Mouse (Mus musculus): Measurements from ENCODE around the gene Cdc37l1.

Gene Cdc37l1

GRCm38 (mm10) chr19:29046961-29047333 lies 56.8 kb downstream of the Cdc37l1 start:
- DNase-seq (ENCODE audit: low read depth) = peak; percentile 29

- peak; percentile 79 for DNase-seq (ENCODE audit: low read depth)
Observed at GRCm38 (mm10) chr19:29047334-29048170, 57.4 kb downstream of the Cdc37l1 start, which contains the start of gene Ak3. Gene Ak3, minus strand, starts transcription at chr19:29047961.

DNA sequence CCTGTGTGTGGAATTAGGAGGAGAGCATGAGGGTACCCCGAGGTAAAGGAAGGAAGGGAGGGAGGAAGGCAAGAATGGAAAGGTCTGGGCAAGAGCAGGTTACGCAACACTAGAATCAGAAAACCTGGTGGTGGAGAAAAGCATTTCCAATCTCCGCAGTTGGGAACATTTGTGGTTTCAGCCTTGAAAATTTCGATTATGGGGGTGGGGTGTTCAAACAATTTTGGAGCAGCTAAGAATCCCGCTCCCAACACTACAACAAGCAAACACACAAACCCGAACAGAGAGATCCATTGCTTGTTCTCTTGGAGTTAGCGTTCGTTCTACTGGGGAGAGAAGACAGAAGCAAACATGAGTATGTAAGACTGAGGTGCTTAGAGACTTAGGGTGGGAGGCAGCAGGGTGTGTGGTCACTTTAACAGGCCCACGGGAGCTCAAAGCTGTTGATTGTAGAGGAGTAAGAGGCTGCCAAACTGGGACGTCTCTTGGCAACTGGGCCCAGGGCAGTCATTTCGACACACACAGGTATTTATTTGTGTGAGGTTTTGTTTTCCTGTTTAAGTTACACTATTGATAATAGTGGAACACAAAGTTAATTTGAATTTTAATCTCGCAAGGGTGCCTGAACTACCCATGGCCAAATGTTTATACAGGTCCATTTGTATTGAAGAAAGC lies 59.4 kb downstream of the Cdc37l1 start:
- DNase-seq (ENCODE audit: low read depth) = no peak

DNA sequence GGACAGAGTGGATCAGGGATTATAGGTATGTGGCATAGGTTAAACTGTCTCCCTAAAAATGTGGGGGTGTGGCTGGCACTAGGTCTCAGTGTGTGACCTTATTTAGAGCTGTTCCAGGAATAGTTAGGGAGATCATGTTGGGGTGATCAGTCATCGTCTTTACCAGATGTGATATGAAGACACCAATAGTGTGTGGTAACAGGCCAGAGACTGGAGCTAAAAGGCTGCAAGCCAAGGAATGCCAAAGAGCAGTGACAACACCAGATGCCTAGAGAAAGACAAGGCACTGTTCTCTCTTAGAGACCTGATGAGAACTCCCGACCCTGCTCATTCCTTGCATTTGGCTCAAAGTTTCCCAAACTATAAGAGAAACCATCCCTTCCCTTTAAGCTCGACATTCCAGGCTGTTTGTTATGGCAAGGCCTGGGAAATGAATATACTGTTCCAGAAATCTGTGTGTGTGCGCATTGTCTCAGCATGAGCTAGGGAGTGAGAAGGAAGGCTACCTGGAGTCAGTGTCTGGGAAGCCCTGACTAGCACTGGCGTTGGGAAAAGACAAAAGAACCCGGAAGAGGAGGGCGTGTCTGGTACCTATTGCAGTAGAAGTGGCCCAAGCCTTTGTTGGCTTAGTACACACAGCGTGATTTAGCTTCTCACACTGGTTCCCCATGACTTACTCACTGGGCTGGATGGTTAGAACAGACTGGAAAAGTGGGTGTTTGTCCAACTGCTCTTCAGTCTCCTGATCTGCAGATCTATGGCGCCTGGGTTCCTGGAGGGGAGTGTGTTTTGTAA lies 60.2 kb downstream of the Cdc37l1 start:
- no peak for DNase-seq (ENCODE audit: low read depth)

- no peak for DNase-seq (ENCODE audit: low read depth)
Observed at GRCm38 (mm10) chr19:29052786-29053185, 62.6 kb downstream of the Cdc37l1 start.

GRCm38 (mm10) chr19:29054594-29054993 lies 64.4 kb downstream of the Cdc37l1 start:
- no peak for DNase-seq (ENCODE audit: low read depth)

DNA sequence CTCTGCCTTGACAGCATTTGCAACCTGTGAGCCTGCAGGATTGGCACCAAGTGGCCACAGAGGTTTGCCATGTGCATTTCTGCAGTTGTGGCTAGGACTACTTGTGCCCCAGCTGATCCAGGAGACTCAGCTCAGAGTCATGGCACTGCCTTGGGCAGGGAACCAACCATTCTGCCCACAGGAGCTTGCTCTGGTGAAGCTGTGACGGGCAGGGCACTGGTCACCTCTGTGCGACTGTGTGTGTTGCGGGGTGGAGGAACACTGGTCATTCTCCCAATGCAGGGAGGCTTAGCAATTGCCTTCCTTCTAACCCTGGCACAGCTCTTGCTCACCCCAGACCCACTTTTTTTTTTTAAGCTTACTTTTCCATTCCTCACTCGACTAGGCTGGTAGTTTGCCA lies 65.3 kb downstream of the Cdc37l1 start:
- DNase-seq (ENCODE audit: low read depth) = no peak

GRCm38 (mm10) chr19:29058741-29059140 lies 68.6 kb downstream of the Cdc37l1 start:
- DNase-seq (ENCODE audit: low read depth) = peak; percentile 68

- DNase-seq (ENCODE audit: low read depth) = peak; percentile 62
Observed at GRCm38 (mm10) chr19:29059688-29060087, 69.5 kb downstream of the Cdc37l1 start.

- no peak for DNase-seq (ENCODE audit: low read depth)
Observed at GRCm38 (mm10) chr19:29060299-29060698, 70.1 kb downstream of the Cdc37l1 start.

GRCm38 (mm10) chr19:29063009-29063408 lies 72.9 kb downstream of the Cdc37l1 start:
- no peak for DNase-seq (ENCODE audit: low read depth)

GRCm38 (mm10) chr19:29063577-29064363 lies 73.6 kb downstream of the Cdc37l1 start:
- peak; percentile 95 for DNase-seq (ENCODE audit: low read depth)

- peak; percentile 89 for DNase-seq (ENCODE audit: low read depth)
Observed at GRCm38 (mm10) chr19:29064451-29065102, 74.4 kb downstream of the Cdc37l1 start.

DNA sequence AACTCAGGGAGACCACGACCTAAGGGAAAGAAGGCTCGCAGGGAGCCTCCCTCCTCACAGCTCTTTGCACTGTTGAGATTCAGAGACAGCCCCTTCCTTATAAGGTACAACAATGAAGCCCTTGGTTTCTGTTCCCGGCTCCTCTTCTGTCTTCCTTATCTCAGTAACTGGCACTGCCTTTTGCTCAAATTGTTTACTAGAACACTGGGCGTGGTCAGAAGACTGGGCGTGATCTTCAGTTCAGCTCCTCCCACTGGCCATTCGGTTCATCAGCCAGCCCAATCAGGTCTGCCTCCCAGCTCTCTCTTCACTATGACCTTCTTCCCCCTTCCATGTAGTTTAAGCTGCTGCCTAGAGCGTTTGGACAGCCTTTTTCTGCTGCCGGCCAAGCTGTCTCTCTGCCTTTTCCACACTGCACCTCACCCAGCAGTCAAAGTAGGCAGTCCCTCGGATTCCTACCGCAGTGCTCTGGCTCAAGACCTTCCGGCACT lies 76.9 kb downstream of the Cdc37l1 start:
- peak; percentile 90 for DNase-seq (ENCODE audit: low read depth)

DNA sequence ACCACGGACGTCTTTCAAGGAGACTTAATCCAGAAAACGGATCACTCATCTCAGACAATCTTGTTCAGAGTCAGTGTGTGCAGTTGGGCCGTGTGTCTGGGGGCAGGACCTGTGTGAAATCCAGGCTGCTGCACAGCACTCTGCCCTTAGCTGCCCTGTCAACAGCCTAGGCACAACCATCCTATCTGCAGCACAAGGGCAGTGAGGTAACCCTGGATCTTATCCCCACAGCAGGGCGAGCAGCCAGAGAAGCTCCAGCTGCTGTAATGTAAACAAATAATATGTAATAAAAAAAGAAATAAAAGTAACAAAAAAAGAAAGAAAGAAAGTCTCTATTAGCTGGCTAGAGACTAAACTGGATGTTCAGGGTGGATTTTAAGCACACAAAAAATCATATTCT lies 79.0 kb downstream of the Cdc37l1 start:
- no peak for DNase-seq (ENCODE audit: low read depth)

DNA sequence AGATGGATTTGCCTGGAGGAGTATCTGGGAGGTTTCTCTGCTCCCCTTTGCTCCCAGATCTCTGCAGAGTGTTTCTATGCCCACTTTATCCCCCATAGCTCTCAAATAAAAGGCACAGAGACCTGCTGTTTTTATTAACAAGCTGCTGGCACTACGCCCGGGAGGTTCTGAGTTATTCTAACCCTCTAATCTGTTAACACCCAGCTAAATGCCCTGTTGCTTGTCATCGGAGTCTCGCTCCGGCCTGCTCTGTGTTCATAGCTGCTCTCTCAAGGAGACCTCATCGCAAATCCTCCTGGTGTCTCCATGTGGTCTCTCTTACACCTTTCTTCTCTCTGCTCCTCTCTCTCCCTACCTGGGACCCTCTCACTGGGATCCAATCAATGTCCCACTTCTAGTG lies 84.7 kb downstream of the Cdc37l1 start:
- no peak for DNase-seq (ENCODE audit: low read depth)

Data from 416B (cell line).